Mouse (Mus musculus) retina, adult 2 months (tissue): ENCODE measurements around the gene Csrnp3.

Source experiments
- DNase-seq: peaks from one replicate; pipeline ENCODE4 v3.0.0-alpha.2; 2012; ENCODE audit warnings: low read depth, low spot score

Gene Csrnp3

DNA sequence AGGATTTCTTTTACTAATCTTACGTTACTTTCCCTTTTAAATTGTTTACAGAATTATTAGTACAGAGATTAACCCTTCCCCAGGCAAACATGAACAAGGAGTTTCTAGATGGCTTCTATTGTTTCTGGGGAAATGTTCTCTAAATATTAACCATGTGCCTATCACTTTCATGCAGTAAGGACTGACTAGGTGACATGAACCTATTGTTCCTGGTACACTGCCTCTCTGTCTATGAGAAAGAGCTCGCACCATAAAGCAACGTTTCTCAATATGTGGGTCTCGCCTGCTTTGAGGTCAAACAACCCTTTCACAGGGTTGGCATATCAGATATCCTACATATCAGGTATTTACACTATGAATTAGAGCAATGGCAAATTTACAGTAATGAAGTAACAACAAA lies 96.8 kb downstream of the Csrnp3 start:
- DNase-seq: no peak

DNA sequence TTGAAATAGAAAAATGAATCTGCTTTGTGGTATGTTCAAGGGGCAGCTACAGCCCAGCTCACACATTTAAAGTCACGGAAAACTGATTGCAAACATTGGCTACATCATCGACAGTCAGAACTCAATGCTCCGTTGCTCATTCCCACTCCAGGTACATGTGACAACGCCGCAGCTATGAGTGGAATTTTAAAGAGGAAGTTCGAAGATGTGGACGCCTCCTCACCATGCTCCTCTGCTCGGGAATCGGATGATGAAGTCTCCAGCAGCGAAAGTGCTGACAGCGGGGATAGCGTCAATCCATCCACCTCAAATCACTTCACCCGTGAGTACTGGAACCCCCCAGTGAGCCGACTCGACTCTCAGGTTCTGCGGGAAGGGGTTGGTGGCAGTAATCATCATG lies 103.2 kb downstream of the Csrnp3 start:
- no peak for DNase-seq

DNA sequence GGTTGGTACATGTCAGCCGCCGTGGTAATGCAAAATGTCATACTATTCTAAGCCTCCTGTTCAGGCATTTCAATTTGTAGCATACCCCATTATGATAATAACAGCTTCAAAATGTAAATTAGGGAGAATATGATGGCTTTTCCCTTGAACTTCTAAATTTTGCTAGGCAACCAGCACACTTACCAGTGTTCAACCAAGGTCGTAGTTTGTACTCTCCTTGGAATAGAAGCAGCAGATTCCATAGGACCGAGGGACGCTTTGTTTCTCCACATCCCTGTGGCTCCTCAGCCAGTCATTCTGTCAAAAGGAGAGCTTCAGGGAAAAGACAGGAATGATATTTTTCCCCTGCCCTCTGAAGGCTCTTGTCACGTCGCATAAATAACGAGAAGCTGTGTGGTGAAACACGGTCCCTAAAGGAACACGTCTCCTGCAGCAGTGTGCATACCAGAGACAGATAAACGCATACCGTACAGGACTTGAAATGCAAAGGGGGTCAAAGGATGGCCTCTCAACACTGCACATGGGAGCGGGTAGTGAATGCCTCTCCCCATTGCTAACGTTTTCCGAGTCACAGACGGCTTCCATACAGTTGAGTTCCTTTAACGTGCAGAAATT lies 108.3 kb downstream of the Csrnp3 start:
- no peak for DNase-seq

DNA sequence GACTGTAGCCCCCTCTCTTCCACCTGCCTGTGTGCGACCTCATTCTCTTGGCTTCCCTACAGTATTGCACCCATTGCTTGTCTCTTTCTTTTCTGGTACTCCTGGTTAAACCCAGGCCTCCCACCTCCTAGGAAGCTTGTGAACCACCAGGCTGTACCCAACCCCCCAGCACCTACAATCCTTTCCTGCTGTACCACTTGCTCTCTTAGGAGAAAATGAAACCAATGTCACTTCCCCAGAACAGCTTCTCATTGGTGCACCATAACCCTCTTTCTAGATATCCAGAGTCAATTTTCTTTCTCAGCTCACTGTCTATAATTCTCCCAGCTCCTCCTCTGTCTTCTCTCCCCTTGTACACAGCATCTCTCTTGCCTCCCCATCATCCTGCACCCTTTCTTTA lies 110.2 kb downstream of the Csrnp3 start:
- no peak for DNase-seq

DNA sequence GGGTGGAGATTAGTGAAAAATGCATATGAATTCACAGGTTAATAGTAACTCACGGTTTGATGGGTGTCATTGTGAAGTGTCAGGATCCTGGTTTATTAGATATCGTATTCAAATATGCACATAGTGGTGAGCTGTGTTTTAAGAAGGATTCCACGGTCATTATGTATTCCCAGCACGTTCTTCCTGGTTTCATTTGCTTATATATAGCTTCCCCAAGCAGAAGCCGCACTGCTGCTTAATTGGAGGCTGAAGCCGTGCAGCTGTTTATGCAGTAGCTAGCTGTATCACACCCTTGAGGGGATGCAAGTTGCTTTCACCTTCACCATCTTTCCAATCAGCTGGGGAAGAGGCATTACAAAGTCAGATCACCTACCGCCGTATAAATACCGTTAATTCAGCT lies 111.2 kb downstream of the Csrnp3 start:
- no peak for DNase-seq

DNA sequence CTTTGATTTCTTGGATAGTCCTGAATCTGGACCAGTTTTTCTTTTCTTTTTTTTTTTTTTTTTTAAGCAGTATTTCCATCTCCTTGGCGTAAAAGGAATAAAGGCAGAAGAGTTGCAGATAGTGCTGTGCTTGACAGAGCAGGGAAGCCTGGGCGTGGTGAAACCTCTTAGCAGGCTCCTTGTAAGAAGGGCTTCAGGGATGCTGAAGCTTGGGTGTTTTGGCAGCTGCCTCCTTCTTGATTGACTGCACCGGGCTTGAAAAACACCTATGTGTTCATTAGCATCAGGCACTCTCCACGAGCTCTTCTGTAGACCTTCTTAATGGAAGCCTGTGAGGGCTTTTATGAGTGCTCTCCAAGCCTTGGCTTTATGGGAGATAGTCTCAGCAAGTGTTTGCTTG lies 117.9 kb downstream of the Csrnp3 start:
- DNase-seq: no peak

DNA sequence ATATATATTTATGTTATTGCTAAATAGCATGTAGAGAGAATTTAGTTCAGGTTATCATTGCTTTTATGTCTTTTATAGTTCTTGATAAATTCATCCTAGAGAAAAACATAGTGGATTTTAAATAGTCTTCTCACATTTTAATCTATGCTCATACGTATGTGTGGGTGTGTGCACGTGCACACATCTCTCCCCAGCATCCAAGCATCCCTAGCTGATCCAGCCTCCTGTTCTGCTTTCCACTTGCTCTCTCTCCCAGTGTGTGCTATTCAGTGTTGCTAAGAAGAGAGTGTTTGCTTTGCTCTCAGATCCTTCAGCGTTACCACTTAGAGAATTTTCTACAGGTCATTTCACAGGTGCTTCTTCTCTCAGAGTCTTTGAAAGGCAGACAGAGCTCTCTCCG lies 123.2 kb downstream of the Csrnp3 start:
- DNase-seq: no peak

DNA sequence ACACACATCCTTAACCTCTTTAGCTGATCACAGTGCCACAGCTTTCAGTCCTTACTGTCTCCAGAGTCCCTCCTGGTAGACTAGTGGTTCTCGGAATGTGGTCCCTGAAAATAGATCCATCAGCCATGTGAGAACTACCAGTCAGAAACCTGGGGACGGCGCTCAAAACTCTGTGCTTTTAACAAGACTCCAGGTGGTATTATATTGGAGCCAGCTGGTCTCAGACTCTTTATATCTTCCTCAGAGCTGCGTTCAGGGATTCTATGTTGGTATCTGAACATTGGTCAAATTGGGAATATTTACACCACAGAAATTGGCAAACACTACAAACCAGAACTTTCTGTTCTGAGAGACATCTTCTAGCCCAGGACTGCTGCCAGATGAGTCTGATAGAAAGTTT lies 128.3 kb downstream of the Csrnp3 start:
- no peak for DNase-seq

DNA sequence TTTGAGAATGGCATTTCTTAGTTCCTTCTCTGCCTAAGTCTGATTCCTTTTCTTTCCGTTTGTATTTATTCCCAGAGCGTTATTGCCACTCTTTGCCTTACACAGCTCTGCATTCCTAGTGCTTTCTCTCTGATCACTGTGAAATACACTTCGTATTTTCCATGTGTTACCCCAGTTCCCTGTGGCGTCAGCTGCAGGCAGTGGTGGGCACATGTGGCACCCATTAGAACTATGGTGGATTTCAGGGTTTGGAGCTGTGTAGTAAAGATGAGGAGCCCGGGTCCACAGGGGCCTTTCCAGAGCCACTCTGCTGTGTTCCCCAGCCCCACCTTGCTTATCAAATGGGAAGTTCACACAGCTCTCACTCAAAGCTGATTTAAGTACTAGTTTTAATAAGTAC lies 129.8 kb downstream of the Csrnp3 start:
- DNase-seq: no peak

DNA sequence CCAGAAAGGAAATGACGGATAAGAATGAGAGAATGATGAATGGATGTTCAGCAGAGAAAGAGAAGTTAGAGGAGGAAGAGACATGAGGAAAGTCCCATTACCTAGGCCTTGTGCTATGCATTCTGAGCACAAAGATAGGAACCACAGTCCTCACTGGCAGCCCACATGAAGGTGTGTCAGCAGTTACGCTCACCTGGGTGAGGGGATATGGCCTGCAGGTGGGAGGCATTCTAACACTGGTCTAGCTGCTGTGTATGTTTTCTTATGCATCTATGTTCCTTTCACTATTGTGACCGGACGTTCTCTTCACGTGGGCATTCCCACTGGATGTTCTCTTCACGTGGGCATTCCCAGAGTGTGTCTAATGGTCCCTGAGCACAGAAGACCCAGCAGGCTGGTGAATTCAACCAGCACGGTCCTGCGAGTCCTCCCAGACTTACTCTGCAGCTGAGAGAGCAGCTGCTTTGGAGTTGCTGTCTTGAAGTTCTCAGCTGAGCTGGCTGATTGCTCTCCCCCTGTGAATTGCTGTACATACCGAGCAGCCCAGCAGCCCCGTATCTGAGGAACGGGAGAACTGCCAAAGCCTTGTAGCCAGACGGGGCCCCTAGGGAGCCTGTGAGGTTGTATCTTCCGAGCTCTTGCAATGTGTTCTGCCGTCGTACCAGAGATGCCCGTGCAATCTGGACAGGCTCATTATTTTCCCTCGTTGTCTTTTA lies 133.9 kb downstream of the Csrnp3 start:
- DNase-seq: no peak

DNA sequence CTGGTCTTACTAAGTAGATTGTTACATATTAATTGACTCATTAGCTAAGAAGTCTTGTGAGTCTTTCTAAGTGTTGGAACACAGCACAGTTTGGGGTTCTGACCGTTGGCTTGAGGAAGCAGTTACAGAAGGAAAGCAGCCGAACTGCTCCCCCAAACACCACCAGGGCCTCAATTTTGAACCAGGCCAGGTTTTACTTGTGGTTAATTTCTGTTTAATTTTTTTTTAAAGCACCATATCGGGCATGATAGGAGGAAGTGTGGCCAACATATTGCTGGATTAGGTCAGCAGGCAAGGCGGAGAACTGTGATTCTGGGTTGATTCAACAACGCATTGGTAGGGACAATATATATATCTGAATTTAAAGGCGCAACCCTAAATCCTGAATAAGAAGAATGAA lies 135.9 kb downstream of the Csrnp3 start:
- no peak for DNase-seq

DNA sequence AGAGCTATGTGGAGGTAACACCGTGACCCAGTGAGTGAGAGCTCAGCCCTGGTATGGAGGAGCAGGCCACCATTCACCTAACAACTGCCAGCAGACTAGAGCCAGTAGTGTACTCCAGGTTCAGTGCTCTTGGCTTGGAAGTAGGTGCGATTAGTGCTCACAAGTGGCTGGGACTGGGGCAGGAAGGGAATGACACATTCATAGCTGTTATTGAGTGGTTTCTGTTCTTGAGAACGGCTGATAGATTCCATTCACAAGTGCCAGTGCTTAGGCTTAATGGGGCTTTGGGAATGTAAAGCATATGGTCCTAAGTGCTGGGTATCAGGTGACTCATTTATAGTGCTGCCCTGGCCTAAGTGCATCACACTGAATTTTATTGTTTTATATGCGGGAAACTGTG lies 136.4 kb downstream of the Csrnp3 start:
- no peak for DNase-seq

DNA sequence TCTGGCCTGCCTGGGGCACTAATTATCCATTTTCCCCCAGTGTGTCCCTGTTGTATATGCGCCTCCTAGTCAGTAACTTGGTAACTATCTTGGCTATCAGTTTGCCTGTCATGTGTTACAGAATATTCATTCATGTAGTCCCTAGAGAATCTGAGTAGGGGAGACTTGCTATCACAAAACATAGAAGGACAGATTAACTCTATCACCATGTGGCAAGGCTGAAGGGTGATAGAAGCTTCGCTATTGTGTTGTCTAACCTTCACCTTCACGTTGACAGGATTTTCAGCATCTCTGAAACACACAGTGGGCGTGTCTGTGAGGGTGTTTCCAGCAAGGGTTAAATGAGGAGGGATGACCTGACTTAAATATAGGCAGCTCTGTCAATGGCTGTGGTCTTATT lies 140.1 kb downstream of the Csrnp3 start:
- DNase-seq: no peak

DNA sequence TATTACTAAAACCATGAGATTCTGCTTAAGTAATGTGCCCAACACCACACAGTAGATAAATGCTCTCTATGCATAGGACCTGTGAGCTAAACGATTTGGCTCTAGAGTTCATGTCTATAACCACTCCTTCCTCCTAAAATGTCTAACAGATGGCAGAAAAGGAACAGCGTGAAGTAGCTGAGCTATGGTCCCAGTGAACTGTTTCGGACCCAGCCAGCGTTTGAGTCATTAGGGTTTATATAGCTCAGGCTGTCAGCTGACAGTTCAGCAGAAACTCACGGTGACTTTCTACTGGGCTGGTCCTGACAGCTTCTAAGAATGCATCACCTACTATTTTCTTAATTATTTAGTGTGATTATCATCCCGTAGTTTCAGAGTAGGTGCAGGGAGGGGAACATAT lies 141.5 kb downstream of the Csrnp3 start:
- DNase-seq: no peak

DNA sequence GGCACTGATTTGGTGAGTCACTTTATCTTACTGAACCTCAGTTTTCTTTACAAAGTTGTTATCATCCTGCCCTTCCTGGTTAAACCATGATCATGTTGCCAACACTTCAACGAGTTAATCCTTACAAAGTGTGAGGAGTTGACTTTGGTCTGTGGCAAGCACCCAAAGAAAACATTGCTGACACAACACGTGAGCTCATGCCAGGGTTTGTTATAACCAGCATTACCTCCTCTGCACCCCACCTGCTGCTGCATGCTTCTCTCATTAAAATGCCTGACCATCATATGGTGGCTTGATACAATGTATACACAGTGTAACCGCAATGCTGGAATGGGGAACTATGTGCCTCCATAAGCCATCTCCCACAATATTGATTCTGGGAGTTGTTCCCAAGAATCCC lies 142.0 kb downstream of the Csrnp3 start:
- DNase-seq: no peak

DNA sequence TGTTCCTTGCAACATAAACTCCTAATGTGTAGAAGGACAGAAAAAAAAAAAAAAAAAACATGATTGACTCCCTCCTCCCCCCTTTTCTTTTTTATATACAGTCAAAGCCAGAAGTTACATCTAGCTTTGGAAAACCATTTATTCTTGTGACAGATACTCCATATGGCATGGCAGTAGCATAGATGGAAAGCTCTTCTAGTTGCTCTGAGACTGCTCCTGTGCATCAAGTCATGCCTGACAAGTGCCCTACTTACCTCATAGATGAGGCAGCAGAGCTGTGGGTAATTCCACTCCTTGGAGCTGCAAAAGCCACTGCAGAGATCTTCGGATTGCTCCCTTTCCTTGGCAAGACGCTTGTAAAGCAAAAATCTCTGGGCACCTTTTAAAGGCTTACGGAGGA lies 143.2 kb downstream of the Csrnp3 start:
- no peak for DNase-seq

DNA sequence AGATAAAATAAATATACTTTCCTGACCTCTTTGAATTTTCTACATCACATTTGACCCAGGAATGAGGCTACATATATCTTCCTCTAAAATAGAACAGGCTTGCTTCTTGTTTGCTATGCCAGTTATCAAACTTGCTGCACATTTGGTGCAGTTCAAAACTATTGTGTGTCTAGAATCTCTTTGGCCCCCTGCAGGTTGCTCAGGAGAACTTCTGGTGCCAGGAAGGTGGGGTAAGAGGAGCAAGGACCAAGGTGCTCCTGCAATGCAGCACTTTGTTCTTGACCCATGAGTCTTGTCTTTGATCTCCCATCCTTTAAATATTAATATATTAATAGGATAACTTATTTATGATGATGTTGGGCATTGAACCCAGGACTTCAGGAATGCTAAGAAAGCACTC lies 144.5 kb downstream of the Csrnp3 start:
- no peak for DNase-seq

DNA sequence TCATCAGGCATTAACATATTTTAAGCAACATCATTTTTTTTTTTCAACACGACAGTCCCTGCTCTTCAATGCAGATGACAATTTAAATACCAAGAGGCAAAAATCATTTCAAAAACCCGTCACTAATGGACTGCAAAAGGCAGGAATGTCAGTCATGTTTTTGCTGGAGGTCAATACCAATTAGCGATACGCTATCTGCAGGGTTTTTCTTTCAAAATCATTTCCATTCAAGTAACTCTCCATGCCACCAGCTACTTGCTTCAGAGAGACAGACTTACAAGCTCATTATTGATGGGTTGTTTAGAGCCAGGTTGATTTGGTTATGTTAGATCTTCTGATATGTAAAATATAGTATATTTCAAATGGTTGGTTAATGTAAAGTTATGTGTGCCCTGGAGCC lies 145.2 kb downstream of the Csrnp3 start:
- DNase-seq: no peak

DNA sequence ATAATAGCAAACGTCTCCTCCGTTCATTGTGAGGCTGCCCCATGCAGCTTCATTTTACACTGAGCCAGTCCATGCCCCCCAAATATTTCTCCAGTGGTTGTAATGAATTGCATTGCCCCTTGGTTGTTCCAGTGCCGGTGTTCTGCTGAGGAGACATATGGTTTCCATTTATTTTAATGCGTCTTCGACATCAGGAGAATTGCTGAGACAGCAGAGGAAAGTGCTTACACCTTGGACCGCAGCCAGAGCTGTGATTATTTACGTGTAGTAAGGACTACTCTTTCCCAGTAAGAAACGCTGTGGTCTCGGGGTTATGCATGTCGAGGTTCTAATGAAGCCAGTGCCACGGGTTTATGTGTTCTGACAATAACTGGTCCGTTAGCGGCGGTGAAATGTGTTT lies 147.8 kb downstream of the Csrnp3 start:
- DNase-seq: no peak

DNA sequence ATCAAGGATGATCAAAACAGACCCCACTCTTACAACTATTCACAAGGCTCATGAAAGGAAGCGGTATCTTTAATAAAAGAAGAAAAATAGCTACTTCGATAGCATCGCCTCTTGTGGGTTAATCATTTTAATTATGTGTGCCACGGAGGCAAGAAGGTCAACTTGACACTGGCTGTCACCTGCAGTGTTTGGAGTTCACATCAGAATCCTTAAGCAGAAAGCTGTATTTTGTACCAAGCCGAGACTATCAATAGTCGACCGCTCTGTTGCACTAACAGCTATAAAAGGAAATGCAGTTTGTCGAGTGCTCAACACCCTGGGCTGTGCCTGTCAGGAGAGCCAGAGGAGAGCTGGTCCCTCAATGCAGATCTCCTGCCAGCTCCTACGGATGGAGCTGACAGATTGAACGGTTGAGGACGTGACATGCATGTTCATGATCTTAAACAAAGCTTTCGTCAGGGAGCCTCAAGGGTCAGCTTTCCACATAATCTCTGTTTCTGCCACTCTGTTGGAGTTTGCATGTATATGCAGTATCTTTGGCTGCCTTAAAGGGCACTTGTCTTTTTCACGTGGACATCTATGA lies 149.4 kb downstream of the Csrnp3 start:
- DNase-seq: no peak

DNA sequence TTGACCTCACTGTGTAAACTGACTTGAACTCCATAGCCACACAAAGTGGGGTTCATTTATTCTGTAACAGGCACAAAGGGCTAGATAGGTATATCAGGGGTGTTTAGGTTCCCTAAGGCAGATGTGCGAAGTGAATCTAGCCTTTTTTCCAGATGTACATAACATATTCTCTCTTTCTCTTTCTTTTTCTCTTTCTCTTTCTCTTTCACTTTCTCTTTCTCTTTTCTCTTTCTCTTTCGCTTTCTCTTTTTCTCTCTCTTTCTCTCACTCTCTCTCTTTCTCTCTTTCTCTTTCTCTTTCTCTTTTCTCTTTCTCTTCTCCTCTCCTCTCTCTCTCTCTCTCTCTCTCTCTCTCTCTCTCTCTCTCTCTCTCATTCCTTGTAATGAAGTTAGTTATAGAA lies 153.2 kb downstream of the Csrnp3 start:
- DNase-seq: no peak

DNA sequence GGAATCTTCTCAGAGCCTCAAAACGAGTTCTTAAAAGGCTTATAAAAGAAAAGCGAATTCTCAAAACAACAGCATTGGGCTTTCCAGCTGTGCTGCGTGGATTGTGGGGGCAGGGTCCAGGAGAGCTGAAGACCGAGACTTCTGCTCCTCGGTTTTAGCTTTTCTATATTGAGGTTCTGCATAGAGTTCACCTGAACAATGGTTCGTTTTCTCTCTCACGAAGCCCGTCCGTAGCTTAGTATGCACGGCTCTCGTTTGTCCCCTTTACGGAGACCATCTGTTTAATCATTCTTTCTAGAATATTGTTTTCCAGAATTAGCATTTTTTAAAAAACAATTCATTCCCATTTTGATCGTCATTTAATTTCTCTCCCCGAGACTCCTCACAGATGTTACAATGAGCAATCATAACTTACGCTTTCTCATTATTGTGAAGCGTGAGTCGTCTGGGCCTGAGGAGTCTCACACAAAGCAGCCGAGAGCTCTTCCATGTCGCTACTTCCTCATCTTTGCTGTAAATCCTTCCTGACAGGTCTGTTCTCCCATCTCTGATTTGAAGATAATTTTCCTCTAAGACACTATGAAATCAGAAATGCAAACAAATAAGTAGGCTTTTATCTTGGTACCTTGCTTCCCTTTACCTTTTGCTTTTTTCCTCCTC lies 163.6 kb downstream of the Csrnp3 start:
- DNase-seq: no peak

DNA sequence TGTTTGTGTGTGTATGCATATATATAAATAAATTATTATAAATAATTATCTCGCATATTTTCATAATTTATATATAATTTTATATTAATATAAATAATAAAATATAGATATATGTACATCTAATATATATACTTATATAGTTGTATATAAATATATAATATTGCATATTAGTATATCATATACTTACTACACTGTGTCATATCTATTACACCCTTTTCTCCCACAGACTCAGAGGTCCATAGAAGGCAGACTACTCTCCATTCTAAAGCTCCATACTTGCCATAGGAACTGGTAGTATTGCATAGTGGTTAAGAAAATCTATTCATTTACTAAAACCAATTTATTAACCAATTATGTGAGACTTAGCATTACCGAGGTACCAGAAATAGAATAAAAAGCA lies 164.1 kb downstream of the Csrnp3 start:
- DNase-seq: no peak
